In genomic region chr12:54369217-54369616, GRCm38 (mm10) we compare ENCODE assay signal across 17 mouse cellular contexts.
A peak's percentile ranks its signal among the peaks of the same experiment; 100 is the strongest.
DNase-seq lines count a peak whose midpoint lies in the region; ATAC-seq lines count a peak whose summit lies in the region.
"Had no signal": no experiment of that assay in that cellular context is flagged by ENCODE, and none has a peak within 500 bp of the region (broad histone marks: within the 10 kb centered on the region; RNA-seq: fewer than 3 reads in every experiment).

No protein-coding gene starts in this region.

- no peaks in the 10 kb centered on the region for H3K36me3 ChIP-seq in liver, embryonic 13.5 days
- no peaks in the 10 kb centered on the region for H3K36me3 ChIP-seq in liver, embryonic 11.5 days (ENCODE audit: control insufficient read depth, insufficient read depth, low read length)
- H3K36me3 ChIP-seq: hindbrain, embryonic 13.5 days; midbrain, embryonic 12.5 days had no signal

- no peaks in the 10 kb centered on the region for H3K27me3 ChIP-seq in liver, embryonic 13.5 days
- H3K27me3 ChIP-seq in liver, embryonic 11.5 days (replicated peaks; ENCODE audit: control insufficient read depth, insufficient read depth, low read length): no peaks in the 10 kb centered on the region
- H3K27me3 ChIP-seq: hindbrain, embryonic 13.5 days; midbrain, embryonic 12.5 days had no signal

- no peaks in the 10 kb centered on the region for H3K9me3 ChIP-seq in liver, embryonic 13.5 days (replicated peaks)
- no peaks in the 10 kb centered on the region for H3K9me3 ChIP-seq in liver, embryonic 11.5 days (ENCODE audit: control insufficient read depth, low read length)
- H3K9me3 ChIP-seq: hindbrain, embryonic 13.5 days; midbrain, embryonic 12.5 days had no signal

- no peak overlapping the region for H3K4me3 ChIP-seq in liver, embryonic 13.5 days (replicated peaks)
- no peak overlapping the region for H3K4me3 ChIP-seq in liver, embryonic 11.5 days (ENCODE audit: low read depth, low read length)
- H3K4me3 ChIP-seq: hindbrain, embryonic 13.5 days; midbrain, embryonic 12.5 days had no signal

- WGBS in liver, embryonic 13.5 days (ENCODE audit: insufficient replicate concordance): 47% methylated on average over 5 of the region's 5 CpGs
- 65% methylated on average over 5 of the region's 5 CpGs for WGBS in liver, embryonic 11.5 days

- DNase-seq in liver, embryonic 13.5 days: no peak
- DNase-seq in liver, embryonic 11.5 days (ENCODE audit: low spot score): no peak
- peak; percentile 52 for DNase-seq in Muller cell, postnatal 12 days (ENCODE audit: inconsistent ontology term)
- DNase-seq in natural killer cell, adult 2 months (ENCODE audit: low spot score in 2 of 2): peak; percentile 43 to 63
- DNase-seq in cerebellum, postnatal 4 days (ENCODE audit: low spot score in 2 of 2): no peak
- no peak for DNase-seq in left cerebral cortex, adult 9 months (ENCODE audit: low spot score in 2 of 2)
- DNase-seq: adrenal gland, postnatal 10 days; cerebellum, adult 9-11 months; kidney, adult 9 months; kidney, postnatal 4 days; left cerebral cortex, postnatal 4 days; retina, postnatal 1 day had no signal

- H3K4me1 ChIP-seq in liver, embryonic 13.5 days (replicated peaks): no peaks in the 10 kb centered on the region
- no peaks in the 10 kb centered on the region for H3K4me1 ChIP-seq in liver, embryonic 11.5 days (replicated peaks; ENCODE audit: control insufficient read depth, insufficient read depth, low read length)
- H3K4me1 ChIP-seq: hindbrain, embryonic 13.5 days had no signal

- ATAC-seq in liver, embryonic 13.5 days (ENCODE audit: low read depth): 0 out of 2 replicates have a peak, but pooled peaks have one; percentile 15
- ATAC-seq in liver, embryonic 11.5 days (replicated peaks; ENCODE audit: low FRiP score): no peak
- peak; percentile 71 to 80 for ATAC-seq in hematopoietic stem cell, adult 5-6 weeks (replicated peaks in 1 of 2; ENCODE audit: insufficient read depth in 1 of 2, low FRiP score in 2 of 2, low TSS enrichment in 1 of 2, low read depth in 1 of 2, poor library complexity in 2 of 2, severe bottlenecking in 2 of 2)
- ATAC-seq in frontal cortex, adult (ENCODE audit: low TSS enrichment): no peak

- no peak overlapping the region for H3K9ac ChIP-seq in liver, embryonic 13.5 days
- no peak overlapping the region for H3K9ac ChIP-seq in liver, embryonic 11.5 days (ENCODE audit: low read depth, low read length)
- H3K9ac ChIP-seq: hindbrain, embryonic 13.5 days; liver, embryonic 14.5 days; midbrain, embryonic 12.5 days had no signal

- H3K4me2 ChIP-seq in liver, embryonic 13.5 days: no peak overlapping the region
- H3K4me2 ChIP-seq in liver, embryonic 11.5 days: no peak overlapping the region
- H3K4me2 ChIP-seq: hindbrain, embryonic 13.5 days; midbrain, embryonic 12.5 days had no signal

- H3K27ac ChIP-seq in liver, embryonic 13.5 days: no peak overlapping the region
- H3K27ac ChIP-seq in liver, embryonic 11.5 days (ENCODE audit: low read depth, low read length): no peak overlapping the region
- H3K27ac ChIP-seq: hindbrain, embryonic 13.5 days; liver, embryonic 14.5 days; midbrain, embryonic 12.5 days had no signal

Comparison
In these comparisons a context has a peak if more than half of its experiments do, and no peak if none do; other contexts are left out.
1. ATAC-seq: peak in liver, embryonic 13.5 days (single experiment) and hematopoietic stem cell, adult 5-6 weeks (2 of 2); none in liver, embryonic 11.5 days (single experiment) and frontal cortex, adult (single experiment).
2. DNase-seq: peak in Muller cell, postnatal 12 days (single experiment) and natural killer cell, adult 2 months (2 of 2); none in liver, embryonic 13.5 days (single experiment), liver, embryonic 11.5 days (single experiment), cerebellum, postnatal 4 days (0 of 2) and left cerebral cortex, adult 9 months (0 of 2).